Mouse (Mus musculus): ENCODE results near the gene Cmtm6.

GRCm38 (mm10) chr9:114787716-114788115 lies 56.8 kb downstream of the Cmtm6 start:
- TF ChIP-seq CTCF (IDR thresholded peaks at IDR 0.05; ENCODE audit: borderline replicate concordance, control insufficient read depth, extremely low read depth, insufficient read depth, low read length, poor library complexity), result no peak
- no peak for TF ChIP-seq POLR2A (IDR thresholded peaks at IDR 0.05; ENCODE audit: control insufficient read depth, extremely low read depth, insufficient read depth, low read length, poor library complexity)

All from thymus, adult 2 months (tissue).